Mouse (Mus musculus) CH12.LX (cell line): Measurements from ENCODE around the gene Gm45233. TPM values are rescaled to one million over a fixed set of nuclear protein-coding genes. Genes with fewer than 3 reads are reported as not detected.
A peak's percentile ranks its signal among the peaks of the same experiment; 100 is the strongest.

Experiments used
- DNase-seq: peaks from one replicate; pipeline ENCODE4 v3.0.0-alpha.2; 2013; ENCODE audit errors: extremely low read depth
- H3K27ac ChIP-seq: 2 replicates; pipeline ENCODE4 v1.5.1; 2012; ENCODE audit warnings: low read depth, mild to moderate bottlenecking, control low read depth, moderate library complexity; ENCODE audit not compliant: insufficient read depth
- H3K27me3 ChIP-seq: replicated peaks from 2 replicates; pipeline ENCODE3; 2012; ENCODE audit warnings: inconsistent platforms
- H3K36me3 ChIP-seq, 2 experiments: replicated peaks in 1 of 2; 2 replicates each; pipeline versions ENCODE3 to v1.6.1; 2012; ENCODE audit warnings: inconsistent platforms in 1 of 2, low read length in 1 of 2, mild to moderate bottlenecking in 1 of 2, mixed read lengths in 1 of 2, moderate library complexity in 1 of 2; ENCODE audit not compliant: control insufficient read depth in 1 of 2, insufficient read depth in 1 of 2
- H3K4me1 ChIP-seq, 2 experiments: 2 replicates each; pipeline ENCODE4 v1.6.1; 2012; ENCODE audit warnings: inconsistent platforms in 1 of 2, moderate library complexity in 1 of 2; ENCODE audit not compliant: insufficient read depth in 2 of 2, control insufficient read depth in 1 of 2
- H3K4me2 ChIP-seq: 2 replicates; pipeline ENCODE4 v1.6.1; 2012; ENCODE audit warnings: low read depth, mild to moderate bottlenecking, control low read depth; ENCODE audit not compliant: poor library complexity, insufficient read depth, severe bottlenecking
- H3K4me3 ChIP-seq, 3 experiments: fragments of 150-350 bp in 1 of 3; sonication (generic) in 1 of 3; replicated peaks in 1 of 3; 2 replicates each; pipeline versions ENCODE3 to v1.5.1; 2011 to 2012; ENCODE audit warnings: low read depth in 2 of 3, low read length in 2 of 3, mild to moderate bottlenecking in 2 of 3, moderate library complexity in 2 of 3, control low read depth in 1 of 3, improper control_type of control experiment in 1 of 3, inconsistent platforms in 1 of 3, mixed read lengths in 1 of 3; ENCODE audit not compliant: poor library complexity in 1 of 3
- H3K79me2 ChIP-seq: replicated peaks from 2 replicates; pipeline ENCODE4 v1.6.1; 2012; ENCODE audit warnings: mild to moderate bottlenecking, moderate library complexity; ENCODE audit not compliant: control insufficient read depth, poor library complexity, insufficient read depth, severe bottlenecking; ENCODE audit errors: extremely low read depth
- H3K9ac ChIP-seq: 2 replicates; pipeline ENCODE4 v1.6.1; 2012; ENCODE audit warnings: low read depth, mild to moderate bottlenecking, control low read depth, moderate library complexity; ENCODE audit not compliant: insufficient read depth
- H3K9me3 ChIP-seq: replicated peaks from 2 replicates; pipeline ENCODE3; 2012; ENCODE audit warnings: low read length, inconsistent platforms, mixed read lengths
- CTCF ChIP-seq, 2 experiments: IDR thresholded peaks in 1 of 2; conservative IDR thresholded peaks in 1 of 2; 2 replicates each; pipeline ENCODE4 v1.5.1; 2011 to 2012; ENCODE audit warnings: low read depth in 2 of 2, low read length in 2 of 2, improper control_type of control experiment in 1 of 2, inconsistent platforms in 1 of 2, mild to moderate bottlenecking in 1 of 2, moderate library complexity in 1 of 2
- EP300 ChIP-seq: IDR thresholded peaks from 2 replicates; pipeline ENCODE4 v1.6.1; 2011; ENCODE audit warnings: low read length, improper control_type of control experiment
- GABPA ChIP-seq: IDR thresholded peaks from 2 replicates; pipeline ENCODE4 v1.6.1; 2012; ENCODE audit warnings: low read depth, low read length, improper control_type of control experiment, inconsistent platforms; ENCODE audit not compliant: insufficient replicate concordance
- HCFC1 ChIP-seq: IDR thresholded peaks from 2 replicates; pipeline ENCODE4 v1.6.1; 2012; ENCODE audit warnings: low read depth, mild to moderate bottlenecking, inconsistent platforms, low read length, improper control_type of control experiment
- KAT2A ChIP-seq: IDR thresholded peaks from 2 replicates; pipeline ENCODE4 v1.6.1; 2012; ENCODE audit warnings: low read length, improper control_type of control experiment, inconsistent platforms; ENCODE audit not compliant: insufficient replicate concordance
- MAX ChIP-seq: IDR thresholded peaks from 2 replicates; pipeline ENCODE4 v1.6.1; 2011; ENCODE audit warnings: low read length, improper control_type of control experiment
- MAZ ChIP-seq: IDR thresholded peaks from 2 replicates; pipeline ENCODE4 v1.6.1; 2012; ENCODE audit warnings: low read depth, mild to moderate bottlenecking, inconsistent platforms, low read length, improper control_type of control experiment, moderate library complexity
- MXI1 ChIP-seq: IDR thresholded peaks from 2 replicates; pipeline ENCODE4 v1.6.1; 2011; ENCODE audit warnings: mild to moderate bottlenecking, low read depth, low read length, improper control_type of control experiment
- NELFE ChIP-seq: IDR thresholded peaks from 2 replicates; pipeline ENCODE4 v1.6.1; 2011; ENCODE audit warnings: low read depth, low read length, improper control_type of control experiment
- NRF1 ChIP-seq: IDR thresholded peaks from 2 replicates; pipeline ENCODE4 v1.6.1; 2014; ENCODE audit warnings: low read depth, mild to moderate bottlenecking, inconsistent platforms, low read length, improper control_type of control experiment, moderate library complexity
- POLR2A ChIP-seq: IDR thresholded peaks from 2 replicates; pipeline ENCODE4 v1.6.1; 2011; ENCODE audit warnings: low read depth, mild to moderate bottlenecking, improper control_type of control experiment, low read length
- POLR2AphosphoS2 ChIP-seq: IDR thresholded peaks from 2 replicates; pipeline ENCODE4 v1.6.1; 2011; ENCODE audit warnings: low read depth, low read length, improper control_type of control experiment
- RAD21 ChIP-seq: IDR thresholded peaks from 2 replicates; pipeline ENCODE4 v1.6.1; 2011; ENCODE audit warnings: low read depth, mild to moderate bottlenecking, low read length, improper control_type of control experiment, moderate library complexity
- RCOR1 ChIP-seq: conservative IDR thresholded peaks from 2 replicates; pipeline ENCODE4 v1.6.1; 2012; ENCODE audit warnings: low read depth, mild to moderate bottlenecking, inconsistent platforms, low read length, improper control_type of control experiment
- SIN3A ChIP-seq: IDR thresholded peaks from 2 replicates; pipeline ENCODE4 v1.6.1; 2012; ENCODE audit warnings: low read length, improper control_type of control experiment, inconsistent platforms
- SMC3 ChIP-seq: IDR thresholded peaks from 2 replicates; pipeline ENCODE4 v1.6.1; 2011; ENCODE audit warnings: low read depth, low read length, improper control_type of control experiment
- TBP ChIP-seq: conservative IDR thresholded peaks from 2 replicates; pipeline ENCODE4 v1.6.1; 2011; ENCODE audit warnings: low read depth, low read length, improper control_type of control experiment
- ZC3H11A ChIP-seq: IDR thresholded peaks from 2 replicates; pipeline ENCODE4 v1.6.1; 2012; ENCODE audit warnings: low read depth, mild to moderate bottlenecking, inconsistent platforms, low read length, improper control_type of control experiment
- ZNF384 ChIP-seq: IDR thresholded peaks from 2 replicates; pipeline ENCODE4 v1.6.1; 2012; ENCODE audit warnings: low read depth, low read length, improper control_type of control experiment, inconsistent platforms
- dilution Hi-C: fragments of 300-500 bp; cut with MboI; formaldehyde crosslinking; loops from 2 replicates; pipeline ENCODE4 v1.14.3; 2020; ENCODE audit warnings: low sequenced_read_pairs; ENCODE audit not compliant: extremely low pct_unique_long_range_greater_than_20kb, extremely low pct_ligation_motif_present
- in situ Hi-C: fragments of 300-500 bp; cut with MboI; formaldehyde crosslinking; loops from 3 replicates; pipeline ENCODE4 v1.14.3; 2019; ENCODE audit warnings: low sequenced_read_pairs, low pct_ligation_motif_present, low pct_unique_long_range_greater_than_20kb, mixed read lengths
- polyA plus RNA-seq: library from polyadenylated mRNA; unstranded; fragments of >175 nt; gene quantifications from 2 replicates; pipeline ENCODE4 v1.2.1, GENCODE M21; 2012; ENCODE audit warnings: low read depth; ENCODE audit not compliant: insufficient read length
- total RNA-seq, 2 experiments: library from RNA; depleted of rRNA; stranded (reverse); fragments of 300-350 nt in 1 of 2; fragments of >200 nt in 1 of 2; gene quantifications; 2 replicates each; pipeline ENCODE4 v1.2.3; 2012 to 2014

Gene Gm45233
- total and polyA plus RNA-seq, 3 experiments: 0.66 TPM; not detected in 2

GRCm38 (mm10) chr7:43470373-43470772 is 26.4 kb downstream of the Gm45233 start:
- Histone ChIP-seq H3K36me3 (no peaks in the 10 kb centered on the region), H3K4me2 (no peak overlapping the region), H3K27ac (no peak overlapping the region), H3K4me1 (peaks cover 0 to 4% of the 10 kb centered on the region in 2 experiments; a peak in 2 of 4 replicates), H3K27me3 (no peaks in the 10 kb centered on the region), H3K9ac (no peak overlapping the region), H3K79me2 (no peaks in the 10 kb centered on the region), H3K4me3 (no peak overlapping the region), H3K9me3 (no peaks in the 10 kb centered on the region)
- dilution Hi-C loops (no loop called here), in situ Hi-C loops (no loop called here)
- DNase-seq: peak; percentile 61
- TF ChIP-seq NRF1: no peak
- TF ChIP-seq SMC3: peak; percentile 69
- TF ChIP-seq CTCF (conservative IDR thresholded peaks at IDR 0.05 in 1 of 2, IDR thresholded peaks at IDR 0.05 in 1 of 2; ENCODE audit: low read depth in 2 of 2, low read length in 2 of 2): peak; percentile 67 to 72
- peak; percentile 31 for TF ChIP-seq ZC3H11A
- TF ChIP-seq RAD21: peak; percentile 66
- TF ChIP-seq GABPA: no peak

DNA sequence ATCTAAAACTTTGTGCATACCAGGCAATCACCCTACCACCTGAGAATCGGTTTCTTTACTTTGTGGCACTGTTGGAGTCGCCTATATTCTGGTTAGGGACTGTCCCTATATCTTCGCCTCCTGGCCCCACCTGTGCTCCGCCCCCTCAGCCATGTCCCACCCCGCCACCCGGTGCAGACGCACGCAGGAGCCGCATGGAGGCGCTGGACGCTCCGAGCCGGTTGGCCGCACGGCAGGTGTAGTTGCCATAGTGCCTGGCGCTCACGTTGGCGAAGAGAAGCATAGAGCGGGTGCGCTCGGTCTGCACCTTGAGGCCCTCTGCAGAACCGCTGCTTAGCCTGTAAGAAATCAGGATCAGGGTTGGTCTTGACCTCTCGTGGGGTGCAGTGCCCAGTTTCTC is 31.8 kb downstream of the Gm45233 start:
- Histone ChIP-seq H3K9me3 (no peaks in the 10 kb centered on the region), H3K79me2 (no peaks in the 10 kb centered on the region), H3K4me2 (no peak overlapping the region), H3K4me3 (no peak overlapping the region), H3K9ac (no peak overlapping the region), H3K27ac (no peak overlapping the region), H3K36me3 (no peaks in the 10 kb centered on the region), H3K27me3 (peaks cover 21% of the 10 kb centered on the region), H3K4me1 (peaks cover 13 to 22% of the 10 kb centered on the region in 2 experiments)
- in situ Hi-C loops: loop anchor here (25.0 kb wide), 1 partner anchor 312 kb away; the partner anchor contains the start of genes Klk10, Klk8 and Klk9
- dilution Hi-C loops: no loop called here
- no peak for TF ChIP-seq SMC3
- no peak for TF ChIP-seq RCOR1
- no peak for TF ChIP-seq HCFC1
- TF ChIP-seq RAD21: no peak
- no peak for TF ChIP-seq TBP
- no peak for TF ChIP-seq ZNF384
- no peak for TF ChIP-seq MAZ
- no peak; a peak in 1 of 4 replicates for TF ChIP-seq CTCF (conservative IDR thresholded peaks at IDR 0.05 in 1 of 2, IDR thresholded peaks at IDR 0.05 in 1 of 2; ENCODE audit: low read depth in 2 of 2, low read length in 2 of 2)
- TF ChIP-seq POLR2A: no peak
- TF ChIP-seq NELFE: no peak
- TF ChIP-seq EP300: no peak
- no peak for TF ChIP-seq KAT2A
- no peak for TF ChIP-seq MXI1
- TF ChIP-seq NRF1: no peak
- no peak for TF ChIP-seq SIN3A
- TF ChIP-seq MAX: no peak
- no peak for TF ChIP-seq POLR2AphosphoS2
- no peak for DNase-seq
